Mouse (Mus musculus): ENCODE results near the gene Trank1. TPM values are rescaled to one million over a fixed set of nuclear protein-coding genes. Genes with fewer than 3 reads are reported as not detected.

Gene Trank1
- polyA plus RNA-seq (2015; fragmentation: Nextera tagmentation; extraction: Ambion mirVana), result 4.3 TPM in 2 replicates

DNA sequence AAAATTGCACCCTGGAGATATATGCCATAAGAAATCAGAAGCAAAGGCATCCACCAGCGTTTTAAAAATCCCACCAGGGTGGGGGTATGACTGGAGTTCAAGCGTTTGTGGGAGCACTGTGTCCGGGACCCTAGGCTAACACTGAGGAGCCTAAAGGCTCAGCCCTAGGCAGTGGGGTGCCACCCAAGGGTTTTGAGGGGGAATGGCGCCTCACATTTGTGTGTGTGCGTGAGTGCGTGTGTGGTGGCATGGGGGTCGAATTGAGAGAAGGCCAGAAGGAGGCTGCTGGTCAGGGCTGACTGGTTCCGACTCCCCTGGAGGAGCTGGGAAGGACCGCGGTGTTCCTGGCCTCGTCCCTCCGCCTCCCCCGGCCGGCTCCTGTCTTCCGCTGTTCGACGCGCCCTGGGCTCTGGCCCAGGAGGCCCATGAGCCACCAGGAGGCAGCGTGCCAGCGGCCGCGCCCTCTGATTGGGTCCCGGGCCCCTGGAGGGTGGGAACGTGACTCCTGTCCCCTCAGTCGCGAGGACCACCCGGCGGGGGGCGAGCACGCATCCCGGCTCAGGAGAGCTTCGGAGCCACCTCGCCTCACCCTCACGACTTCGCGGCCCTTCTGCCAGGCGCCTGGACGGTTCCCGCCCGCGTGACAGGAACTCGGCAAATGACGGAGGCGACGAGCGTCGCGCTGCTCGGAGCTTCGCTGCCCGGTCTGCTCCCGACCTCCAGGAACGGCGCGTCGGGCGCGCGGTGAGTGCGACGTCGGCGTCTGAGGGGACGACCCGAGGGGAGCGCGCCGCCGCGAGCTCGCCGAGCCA lies at the start of gene Trank1:
Gene Trank1 (plus strand): TSS at position 709 of the 812 bp plus-strand sequence.
- Histone ChIP-seq H3K4me3 (peak within 1 kb of the TSS; percentile 61), H3K27ac (no peak within 1 kb of the TSS), H3K27me3 (peaks cover 62% of the 10 kb centered on the region), H3K36me3 (no peaks in the 10 kb centered on the region), H3K4me1 (replicated peaks) (peaks cover 23% of the 10 kb centered on the region), H3K9me3 (0 out of 2 replicates have a peak, but pooled peaks cover 4% of the 10 kb centered on the region), H3K9ac (peak within 1 kb of the TSS; percentile 73), H3K4me2 (peak within 1 kb of the TSS; percentile 90)
- WGBS, result 9% methylated on average over 70 of the region's 72 CpGs
- ATAC-seq (ENCODE audit: low FRiP score), result peak; percentile 72

DNA sequence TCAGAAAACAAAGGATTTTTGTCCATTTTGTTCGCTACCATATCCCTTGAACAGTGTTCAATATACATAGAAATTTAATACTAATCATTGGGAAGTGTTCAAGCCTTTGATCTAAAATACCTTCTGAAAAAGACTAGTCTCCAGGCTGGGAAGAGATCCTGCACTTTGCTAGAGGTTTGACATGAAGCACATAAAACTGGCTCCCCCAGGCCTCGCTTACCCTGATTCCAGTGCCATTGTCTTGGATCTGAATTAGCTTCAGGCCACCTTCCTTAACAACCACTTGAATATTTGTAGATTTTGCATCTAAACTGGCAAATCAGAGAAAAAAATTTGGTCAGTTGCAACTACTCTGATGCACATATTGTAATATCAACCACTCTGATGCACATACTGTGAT lies 43.5 kb upstream of the Trank1 start:
- H3K4me2 ChIP-seq, result no peak overlapping the region
- H3K4me3 ChIP-seq, result no peak overlapping the region
- H3K27me3 ChIP-seq, result no peaks in the 10 kb centered on the region
- H3K36me3 ChIP-seq, result peaks cover 27% of the 10 kb centered on the region
- H3K9me3 ChIP-seq, result no peaks in the 10 kb centered on the region
- no peak overlapping the region for H3K9ac ChIP-seq
- peaks cover 18% of the 10 kb centered on the region for H3K4me1 ChIP-seq (replicated peaks)
- no peak for ATAC-seq (ENCODE audit: low FRiP score)
- WGBS, result 98% methylated on average over 2 of the region's 2 CpGs
- H3K27ac ChIP-seq, result no peak overlapping the region

DNA sequence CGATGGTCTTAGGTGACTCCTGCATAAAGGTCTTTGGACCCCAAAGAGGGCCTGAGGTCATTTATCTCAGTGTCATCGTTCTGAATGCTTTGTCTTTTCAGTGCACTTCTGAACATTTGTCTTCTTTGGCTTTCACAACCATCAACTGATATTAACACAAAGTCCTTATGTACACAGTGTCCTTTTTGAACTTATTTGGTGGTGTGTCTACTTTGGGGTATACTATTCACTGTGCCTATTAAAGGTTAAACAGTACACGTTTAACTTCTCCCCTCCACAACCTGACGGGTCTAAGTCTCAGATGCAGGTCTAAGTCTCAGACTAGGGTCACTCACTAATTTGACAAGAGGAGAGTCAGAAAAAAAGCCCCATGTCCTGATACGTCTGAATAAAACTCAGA lies 40.9 kb upstream of the Trank1 start:
- peaks cover 41% of the 10 kb centered on the region for H3K4me1 ChIP-seq (replicated peaks)
- peaks cover 19% of the 10 kb centered on the region for H3K36me3 ChIP-seq
- H3K27ac ChIP-seq, result peak overlapping the region; percentile 95
- peak overlapping the region; percentile 61 for H3K4me2 ChIP-seq
- H3K9ac ChIP-seq, result peak overlapping the region; percentile 82
- ATAC-seq (ENCODE audit: low FRiP score), result no peak
- 7% methylated on average over 5 of the region's 5 CpGs for WGBS
- H3K4me3 ChIP-seq, result peak overlapping the region; percentile 93
- H3K9me3 ChIP-seq, result no peaks in the 10 kb centered on the region
- H3K27me3 ChIP-seq, result no peaks in the 10 kb centered on the region

DNA sequence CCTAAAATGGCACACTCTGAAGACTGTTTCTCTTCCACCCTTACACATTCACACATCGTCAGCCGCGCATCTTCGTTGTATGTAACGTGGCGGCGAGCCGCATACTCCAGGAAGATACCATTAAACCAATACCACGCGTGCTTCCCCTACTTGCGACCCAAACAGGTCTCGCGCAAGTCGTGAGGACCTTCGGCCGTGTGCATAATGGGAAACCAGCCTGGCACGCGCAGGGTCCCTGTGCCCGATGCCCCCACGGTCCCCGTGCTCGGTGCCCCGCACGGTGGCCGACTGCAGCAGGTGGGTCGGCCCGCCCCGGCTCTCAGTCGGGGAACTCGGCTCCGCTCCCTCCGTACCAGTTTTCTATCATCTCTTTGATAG lies 40.5 kb upstream of the Trank1 start:
- peak overlapping the region; percentile 93 for H3K4me3 ChIP-seq
- H3K9me3 ChIP-seq, result no peaks in the 10 kb centered on the region
- peaks cover 45% of the 10 kb centered on the region for H3K4me1 ChIP-seq (replicated peaks)
- ATAC-seq (ENCODE audit: low FRiP score), result peak; percentile 88
- H3K4me2 ChIP-seq, result peak overlapping the region; percentile 61
- H3K36me3 ChIP-seq, result peaks cover 19% of the 10 kb centered on the region
- peak overlapping the region; percentile 95 for H3K27ac ChIP-seq
- H3K9ac ChIP-seq, result peak overlapping the region; percentile 82
- WGBS, result 0% methylated on average over 31 of the region's 32 CpGs
- H3K27me3 ChIP-seq, result no peaks in the 10 kb centered on the region

DNA sequence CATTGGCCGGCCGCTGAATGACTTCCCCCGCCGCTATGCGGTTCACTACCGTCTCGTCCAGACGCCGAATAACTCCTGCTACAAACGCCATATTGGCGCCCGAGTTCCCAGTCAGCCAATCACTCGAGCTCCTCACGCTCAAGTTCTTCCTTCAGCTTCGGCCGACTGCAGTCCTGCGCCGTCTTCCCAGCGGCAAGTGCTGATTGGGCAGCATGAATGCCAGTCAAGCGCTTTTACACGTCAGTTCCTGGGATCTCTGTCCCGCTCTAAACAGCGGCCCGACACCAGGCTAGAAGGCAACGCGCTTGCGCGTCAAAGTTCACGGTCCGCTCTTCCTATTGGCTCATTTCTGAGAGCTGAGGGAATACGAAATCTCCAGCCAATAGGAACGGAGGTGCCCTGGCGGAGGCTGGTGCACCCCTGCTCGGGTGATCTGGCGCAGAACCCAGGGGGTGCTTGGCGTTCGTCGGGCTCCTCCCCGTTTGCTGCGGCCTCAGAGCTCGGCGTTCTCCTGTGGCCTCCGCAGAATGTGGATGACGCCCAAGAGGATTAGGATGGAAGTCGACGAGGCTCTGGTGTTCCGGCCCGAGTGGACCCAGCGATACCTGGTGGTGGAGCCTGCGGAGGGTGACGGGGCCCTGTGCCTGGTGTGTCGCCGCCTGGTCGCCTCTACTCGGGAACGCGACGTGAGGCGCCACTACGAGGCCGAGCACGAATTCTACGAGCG lies 39.9 kb upstream of the Trank1 start, which contains the start of the genes Mlh1 and Epm2aip1:
Gene Mlh1 (minus strand): TSS at position 358 of the 727 bp plus-strand sequence.
Gene Epm2aip1 (plus strand): TSS at position 496 of the 727 bp plus-strand sequence.
- Histone ChIP-seq H3K4me2 (peak within 1 kb of the TSS; percentile 98), H3K4me1 (replicated peaks) (peaks cover 51% of the 10 kb centered on the region), H3K4me3 (peak within 1 kb of the TSS; percentile 93), H3K27me3 (no peaks in the 10 kb centered on the region), H3K27ac (peak within 1 kb of the TSS; percentile 97), H3K36me3 (peaks cover 18% of the 10 kb centered on the region), H3K9ac (peak within 1 kb of the TSS; percentile 96), H3K9me3 (no peaks in the 10 kb centered on the region)
- under 1% methylated on average over 64 of the region's 64 CpGs for WGBS
- ATAC-seq (ENCODE audit: low FRiP score), result peak; percentile 100

GRCm38 (mm10) chr9:111272356-111272755 lies 39.2 kb upstream of the Trank1 start:
- Histone ChIP-seq H3K4me1 (replicated peaks) (peaks cover 54% of the 10 kb centered on the region), H3K27ac (peak overlapping the region; percentile 97), H3K9me3 (no peaks in the 10 kb centered on the region), H3K9ac (peak overlapping the region; percentile 96), H3K4me2 (peak overlapping the region; percentile 98), H3K4me3 (peak overlapping the region; percentile 93), H3K36me3 (peaks cover 18% of the 10 kb centered on the region), H3K27me3 (no peaks in the 10 kb centered on the region)
- no peak for ATAC-seq (ENCODE audit: low FRiP score)
- WGBS, result 14% methylated on average over 19 of the region's 19 CpGs

DNA sequence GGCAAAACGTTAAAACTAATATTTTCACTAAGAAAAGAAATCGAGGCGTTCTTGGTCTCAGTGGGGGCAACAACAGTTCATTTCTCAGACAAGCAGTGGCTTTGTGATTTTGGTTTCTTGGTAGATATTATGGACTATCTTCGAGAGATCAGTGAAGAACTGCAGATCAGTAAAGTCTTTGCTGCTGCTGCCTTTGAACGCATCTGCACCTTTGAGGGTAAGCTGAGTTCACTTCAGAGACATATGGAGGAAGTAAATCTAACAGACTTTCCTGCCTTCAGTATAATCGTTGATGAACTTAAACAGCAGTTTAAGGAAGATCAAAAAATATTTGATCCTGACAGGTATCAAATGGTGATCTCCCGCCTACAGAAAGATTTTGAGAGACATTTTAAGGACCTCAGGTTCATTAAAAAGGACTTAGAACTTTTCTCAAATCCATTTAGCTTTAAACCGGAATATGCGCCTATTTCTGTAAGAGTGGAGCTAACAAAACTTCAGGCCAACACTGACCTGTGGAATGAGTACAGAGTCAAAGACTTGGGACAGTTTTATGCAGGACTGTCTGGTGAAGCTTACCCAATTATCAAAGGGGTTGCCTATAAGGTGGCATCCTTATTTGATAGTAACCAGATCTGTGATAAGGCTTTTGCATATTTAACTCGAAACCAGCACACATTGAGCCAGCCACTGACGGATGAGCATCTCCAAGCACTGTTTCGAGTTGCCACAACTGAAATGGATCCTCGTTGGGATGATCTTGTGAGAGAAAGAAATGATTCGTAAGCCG lies 38.3 kb upstream of the Trank1 start:
- peak overlapping the region; percentile 96 for H3K9ac ChIP-seq
- H3K27ac ChIP-seq, result no peak overlapping the region
- peak overlapping the region; percentile 93 for H3K4me3 ChIP-seq
- H3K4me2 ChIP-seq, result peak overlapping the region; percentile 98
- peaks cover 25% of the 10 kb centered on the region for H3K36me3 ChIP-seq
- WGBS, result 76% methylated on average over 15 of the region's 15 CpGs
- no peak for ATAC-seq (ENCODE audit: low FRiP score)
- H3K4me1 ChIP-seq (replicated peaks), result peaks cover 57% of the 10 kb centered on the region
- H3K9me3 ChIP-seq, result no peaks in the 10 kb centered on the region
- no peaks in the 10 kb centered on the region for H3K27me3 ChIP-seq

DNA sequence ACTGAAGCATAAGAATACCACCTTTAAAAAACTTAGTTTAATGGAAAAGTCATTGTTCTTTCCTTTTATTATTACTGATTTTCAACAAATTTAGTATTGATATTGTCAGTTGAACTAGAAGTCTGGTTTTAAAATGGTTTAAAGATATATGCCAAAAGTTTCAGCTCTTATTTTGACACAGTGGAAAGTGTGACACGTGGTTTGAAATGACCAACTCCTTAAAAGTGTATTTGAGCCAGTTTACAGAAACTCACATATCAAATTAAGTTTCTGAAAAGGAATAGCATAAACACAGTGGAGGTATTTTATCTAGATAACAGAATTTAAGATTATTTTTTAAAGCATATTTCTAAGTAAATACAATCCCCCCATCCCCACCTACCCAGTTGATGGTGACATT lies 37.6 kb upstream of the Trank1 start:
- Histone ChIP-seq H3K27me3 (no peaks in the 10 kb centered on the region), H3K9me3 (no peaks in the 10 kb centered on the region), H3K9ac (no peak overlapping the region), H3K4me1 (replicated peaks) (peaks cover 60% of the 10 kb centered on the region), H3K4me3 (peak overlapping the region; percentile 93), H3K4me2 (peak overlapping the region; percentile 98), H3K36me3 (peaks cover 32% of the 10 kb centered on the region), H3K27ac (no peak overlapping the region)
- WGBS, result 95% methylated on average over 1 of the region's 1 CpGs
- ATAC-seq (ENCODE audit: low FRiP score), result no peak

DNA sequence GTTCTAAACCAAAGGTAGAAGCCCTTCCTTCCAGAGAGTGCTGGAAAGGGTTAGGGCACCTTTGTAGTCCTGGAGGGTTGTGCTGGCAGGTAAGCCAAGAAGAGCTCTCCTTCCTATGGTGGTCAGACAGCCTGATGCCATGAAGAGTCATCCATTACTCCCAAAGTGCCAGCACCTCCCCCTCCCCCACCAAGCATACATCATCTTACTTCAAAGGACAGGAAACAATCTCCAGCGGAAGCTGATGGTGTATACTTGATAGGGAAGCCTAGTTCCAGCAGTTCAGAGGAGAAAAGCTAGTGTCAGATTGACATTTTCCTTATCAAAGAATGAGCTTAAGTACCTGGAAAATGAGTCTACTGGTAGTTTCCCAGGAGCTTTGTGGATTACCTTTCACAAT lies 36.4 kb upstream of the Trank1 start:
- peaks cover 55% of the 10 kb centered on the region for H3K4me1 ChIP-seq (replicated peaks)
- 70% methylated on average over 1 of the region's 1 CpGs for WGBS

GRCm38 (mm10) chr9:111285061-111285460 lies 26.5 kb upstream of the Trank1 start:
- H3K27ac ChIP-seq, result 0 out of 2 replicates have a peak overlapping the region, but pooled peaks have one; percentile 3
- no peak for ATAC-seq (ENCODE audit: low FRiP score)
- no peak overlapping the region for H3K9ac ChIP-seq
- no peak overlapping the region for H3K4me3 ChIP-seq
- H3K27me3 ChIP-seq, result no peaks in the 10 kb centered on the region
- H3K4me2 ChIP-seq, result no peak overlapping the region
- H3K36me3 ChIP-seq, result no peaks in the 10 kb centered on the region
- peaks cover 16% of the 10 kb centered on the region for H3K4me1 ChIP-seq (replicated peaks)
- H3K9me3 ChIP-seq, result no peaks in the 10 kb centered on the region
- 28% methylated on average over 3 of the region's 3 CpGs for WGBS

More for the DNA sequence above, 36.4 kb upstream of the Trank1 start:
- Histone ChIP-seq H3K36me3 (peaks cover 38% of the 10 kb centered on the region), H3K4me2 (peak overlapping the region; percentile 98), H3K4me3 (peak overlapping the region; percentile 23), H3K9me3 (no peaks in the 10 kb centered on the region), H3K9ac (peak overlapping the region; percentile 49), H3K27me3 (no peaks in the 10 kb centered on the region), H3K27ac (no peak overlapping the region)
- ATAC-seq (ENCODE audit: low FRiP score), result no peak

DNA sequence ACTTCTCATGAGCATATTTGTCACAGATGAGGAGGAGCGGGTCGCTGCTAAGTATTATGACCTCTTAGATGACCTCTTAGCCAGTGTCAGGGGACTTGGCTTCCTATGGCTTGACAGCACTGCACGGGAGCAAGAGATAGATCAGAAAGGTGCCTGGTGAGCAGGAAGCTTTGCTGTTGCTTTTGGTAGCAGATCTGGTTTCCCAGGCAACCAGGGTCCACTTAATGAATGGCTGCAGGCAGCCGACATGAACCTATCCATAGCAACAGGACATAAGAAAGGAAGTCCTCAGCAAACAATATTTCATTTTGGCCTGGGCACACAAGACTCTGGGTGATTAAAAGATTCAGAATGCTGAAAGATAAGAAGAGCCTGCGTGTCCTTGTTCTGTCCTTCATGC lies 25.9 kb upstream of the Trank1 start:
- ATAC-seq (ENCODE audit: low FRiP score), result no peak
- Histone ChIP-seq H3K36me3 (no peaks in the 10 kb centered on the region), H3K9ac (peak overlapping the region; percentile 59), H3K4me1 (replicated peaks) (peaks cover 20% of the 10 kb centered on the region), H3K4me2 (no peak overlapping the region), H3K27ac (peak overlapping the region; percentile 58), H3K27me3 (no peaks in the 10 kb centered on the region), H3K9me3 (no peaks in the 10 kb centered on the region), H3K4me3 (no peak overlapping the region)
- WGBS, result 11% methylated on average over 5 of the region's 5 CpGs

GRCm38 (mm10) chr9:111286468-111286867 lies 25.1 kb upstream of the Trank1 start:
- Histone ChIP-seq H3K4me2 (no peak overlapping the region), H3K4me1 (replicated peaks) (peaks cover 21% of the 10 kb centered on the region), H3K27me3 (no peaks in the 10 kb centered on the region), H3K27ac (no peak overlapping the region), H3K36me3 (no peaks in the 10 kb centered on the region), H3K9ac (no peak overlapping the region), H3K4me3 (no peak overlapping the region), H3K9me3 (no peaks in the 10 kb centered on the region)
- no peak for ATAC-seq (ENCODE audit: low FRiP score)
- WGBS, result 85% methylated on average over 2 of the region's 2 CpGs
